Mouse (Mus musculus) cerebellum, adult 2 months (tissue): ENCODE results near the gene Mgat4c.

Experiments used
- CTCF ChIP-seq: fragments of 200-500 bp; IDR thresholded peaks from 2 replicates; pipeline ENCODE4 v1.5.1; 2011; ENCODE audit warnings: low read depth, mild to moderate bottlenecking, control low read depth, low read length, moderate library complexity, borderline replicate concordance; ENCODE audit not compliant: insufficient read depth
- POLR2A ChIP-seq: fragments of 200-500 bp; IDR thresholded peaks from 2 replicates; pipeline ENCODE4 v1.6.1; 2011; ENCODE audit warnings: low read length, control low read depth, borderline replicate concordance; ENCODE audit not compliant: insufficient read depth

GRCm38 (mm10) chr10:101783161-101783744 lies 102.0 kb downstream of the Mgat4c start:
- no peak for TF ChIP-seq CTCF
- TF ChIP-seq POLR2A: no peak
